ENCODE assay signal across 27 mouse cellular contexts in genomic region chr2:17525739-17526526, GRCm38 (mm10).
A peak's percentile ranks its signal among the peaks of the same experiment; 100 is the strongest.
DNase-seq lines count a peak whose midpoint lies in the region; ATAC-seq lines count a peak whose summit lies in the region.
"Had no signal": no experiment of that assay in that cellular context is flagged by ENCODE, and none has a peak within 500 bp of the region (broad histone marks: within the 10 kb centered on the region; RNA-seq: fewer than 3 reads in every experiment).

No protein-coding gene starts in this region.

- H3K4me2 ChIP-seq in hindbrain, embryonic 15.5 days, result no peak overlapping the region
- H3K4me2 ChIP-seq in hindbrain, embryonic 11.5 days (replicated peaks; ENCODE audit: low read depth, low read length), result no peak overlapping the region
- H3K4me2 ChIP-seq in neural tube, embryonic 12.5 days (replicated peaks), result no peak overlapping the region
- H3K4me2 ChIP-seq: embryonic facial prominence, embryonic 15.5 days; forebrain, embryonic 13.5 days; heart, embryonic 12.5 days; intestine, embryonic 15.5 days; limb, embryonic 15.5 days; liver, embryonic 13.5 days; midbrain, embryonic 13.5 days had no signal

- H3K9ac ChIP-seq in hindbrain, embryonic 15.5 days, result no peak overlapping the region
- no peak overlapping the region for H3K9ac ChIP-seq in hindbrain, embryonic 11.5 days (ENCODE audit: low read depth, low read length)
- H3K9ac ChIP-seq in neural tube, embryonic 12.5 days, result no peak overlapping the region
- H3K9ac ChIP-seq: embryonic facial prominence, embryonic 15.5 days; forebrain, embryonic 13.5 days; heart, embryonic 12.5 days; intestine, embryonic 15.5 days; limb, embryonic 15.5 days; liver, embryonic 13.5 days; midbrain, embryonic 13.5 days had no signal

- 0 out of 2 replicates have a peak, but pooled peaks have one; percentile 42 for ATAC-seq in hindbrain, embryonic 15.5 days (ENCODE audit: low FRiP score, low read depth)
- no peak for ATAC-seq in hindbrain, embryonic 11.5 days (ENCODE audit: low FRiP score)
- ATAC-seq in neural tube, embryonic 12.5 days (ENCODE audit: low FRiP score, low read depth), result 0 out of 2 replicates have a peak, but pooled peaks have one; percentile 52
- ATAC-seq: intestine, embryonic 15.5 days; lung, postnatal 0 days; Patski had no signal

- no peaks in the 10 kb centered on the region for H3K9me3 ChIP-seq in heart, embryonic 10.5 days
- H3K9me3 ChIP-seq in hindbrain, embryonic 15.5 days, result no peaks in the 10 kb centered on the region
- H3K9me3 ChIP-seq in hindbrain, embryonic 11.5 days (ENCODE audit: control insufficient read depth, low read length), result no peaks in the 10 kb centered on the region
- no peaks in the 10 kb centered on the region for H3K9me3 ChIP-seq in neural tube, embryonic 12.5 days
- H3K9me3 ChIP-seq: embryonic facial prominence, embryonic 15.5 days; forebrain, embryonic 13.5 days; heart, embryonic 12.5 days; intestine, embryonic 15.5 days; limb, embryonic 15.5 days; liver, embryonic 13.5 days; midbrain, embryonic 13.5 days had no signal

- no peaks in the 10 kb centered on the region for H3K27me3 ChIP-seq in heart, embryonic 10.5 days (ENCODE audit: insufficient read depth, poor library complexity, severe bottlenecking)
- H3K27me3 ChIP-seq in hindbrain, embryonic 15.5 days, result no peaks in the 10 kb centered on the region
- no peaks in the 10 kb centered on the region for H3K27me3 ChIP-seq in hindbrain, embryonic 11.5 days (ENCODE audit: control insufficient read depth, insufficient read depth, low read length)
- H3K27me3 ChIP-seq in neural tube, embryonic 12.5 days (replicated peaks), result no peaks in the 10 kb centered on the region
- H3K27me3 ChIP-seq: embryonic facial prominence, embryonic 15.5 days; forebrain, embryonic 13.5 days; heart, embryonic 12.5 days; intestine, embryonic 15.5 days; limb, embryonic 15.5 days; liver, embryonic 13.5 days; megakaryocyte, embryonic 14.5 days; midbrain, embryonic 13.5 days; Patski had no signal

- peak overlapping the region; percentile 2 for H3K27ac ChIP-seq in heart, embryonic 10.5 days
- H3K27ac ChIP-seq in hindbrain, embryonic 15.5 days (replicated peaks), result no peak overlapping the region
- no peak overlapping the region for H3K27ac ChIP-seq in hindbrain, embryonic 11.5 days (ENCODE audit: low read depth, low read length)
- no peak overlapping the region for H3K27ac ChIP-seq in neural tube, embryonic 12.5 days
- H3K27ac ChIP-seq: embryonic facial prominence, embryonic 15.5 days; forebrain, embryonic 13.5 days; intestine, embryonic 15.5 days; limb, embryonic 15.5 days; liver, embryonic 13.5 days; midbrain, embryonic 13.5 days had no signal

- 65% methylated on average over 5 of the region's 5 CpGs for WGBS in heart, embryonic 10.5 days
- WGBS in hindbrain, embryonic 15.5 days, result 74% methylated on average over 5 of the region's 5 CpGs
- WGBS in hindbrain, embryonic 11.5 days, result 81% methylated on average over 5 of the region's 5 CpGs
- WGBS in neural tube, embryonic 12.5 days, result 72% methylated on average over 5 of the region's 5 CpGs

- DNase-seq in heart, embryonic 10.5 days (ENCODE audit: low spot score), result no peak
- DNase-seq in heart, adult 11 months, result no peak
- DNase-seq in hindbrain, embryonic 11.5 days (ENCODE audit: low spot score), result no peak
- no peak for DNase-seq in neural tube, embryonic 10.5 days (ENCODE audit: extremely low spot score, low spot score)
- DNase-seq in cerebellum, postnatal 10 days, result no peak
- DNase-seq: adrenal gland, postnatal 25 days; cerebellum, adult 18-20 months; cerebellum, postnatal 14 days; gastrocnemius, postnatal 14 days; kidney, adult 2 months; kidney, postnatal 25 days; liver, embryonic 13.5 days; lung, adult 18-20 months; lung, postnatal 4 days; right cerebral cortex, postnatal 14 days; thymus, postnatal 4 days had no signal

- no peaks in the 10 kb centered on the region for H3K36me3 ChIP-seq in heart, embryonic 10.5 days
- H3K36me3 ChIP-seq in hindbrain, embryonic 15.5 days, result no peaks in the 10 kb centered on the region
- H3K36me3 ChIP-seq in hindbrain, embryonic 11.5 days (ENCODE audit: control insufficient read depth, insufficient read depth, low read length), result no peaks in the 10 kb centered on the region
- no peaks in the 10 kb centered on the region for H3K36me3 ChIP-seq in neural tube, embryonic 12.5 days
- H3K36me3 ChIP-seq: embryonic facial prominence, embryonic 15.5 days; heart, embryonic 12.5 days; intestine, embryonic 15.5 days; limb, embryonic 15.5 days; liver, embryonic 13.5 days; midbrain, embryonic 13.5 days had no signal

- H3K4me3 ChIP-seq in heart, embryonic 10.5 days, result no peak overlapping the region
- no peak overlapping the region for H3K4me3 ChIP-seq in hindbrain, embryonic 15.5 days
- no peak overlapping the region for H3K4me3 ChIP-seq in hindbrain, embryonic 11.5 days (ENCODE audit: low read depth, low read length)
- no peak overlapping the region for H3K4me3 ChIP-seq in neural tube, embryonic 12.5 days
- H3K4me3 ChIP-seq: embryonic facial prominence, embryonic 15.5 days; forebrain, embryonic 13.5 days; heart, embryonic 12.5 days; intestine, embryonic 15.5 days; limb, embryonic 15.5 days; liver, embryonic 13.5 days; megakaryocyte, embryonic 14.5 days; midbrain, embryonic 13.5 days had no signal

- H3K4me1 ChIP-seq in heart, embryonic 10.5 days, result peaks cover 41% of the 10 kb centered on the region
- H3K4me1 ChIP-seq in hindbrain, embryonic 15.5 days (replicated peaks), result peaks cover 12% of the 10 kb centered on the region; the same call in 1 of the 2 replicates
- H3K4me1 ChIP-seq in hindbrain, embryonic 11.5 days (replicated peaks; ENCODE audit: control insufficient read depth, insufficient read depth, low read length), result no peaks in the 10 kb centered on the region
- H3K4me1 ChIP-seq in neural tube, embryonic 12.5 days, result peaks cover 18% of the 10 kb centered on the region
- H3K4me1 ChIP-seq: intestine, embryonic 15.5 days; liver, embryonic 13.5 days; megakaryocyte, embryonic 14.5 days had no signal
